Mouse (Mus musculus) heart, adult 2 months (tissue): ENCODE data around the gene Senp8.

ENCODE experiments used
- CTCF ChIP-seq: fragments of 200-600 bp; IDR thresholded peaks from 2 replicates; pipeline ENCODE4 v1.8.1; 2022; ENCODE audit warnings: antibody characterized with exemption, mild to moderate bottlenecking, moderate library complexity
- EP300 ChIP-seq: fragments of 200-500 bp; IDR thresholded peaks from 2 replicates; pipeline ENCODE4 v1.6.1; 2011; ENCODE audit warnings: low read depth, low read length, control low read depth; ENCODE audit not compliant: insufficient read depth
- POLR2A ChIP-seq: fragments of 200-500 bp; IDR thresholded peaks from 2 replicates; pipeline ENCODE4 v1.6.1; 2011; ENCODE audit warnings: mild to moderate bottlenecking, low read depth, low read length, control low read depth; ENCODE audit not compliant: insufficient read depth

- TF ChIP-seq EP300 (no peak), POLR2A (no peak), CTCF (no peak)
These were observed 19.4 kb downstream of the Senp8 start for GRCm38 (mm10) chr9:59731136-59731535.
